Comparison of ENCODE assay signal across 7 mouse cellular contexts in genomic region chr19:5727701-5728100, GRCm38 (mm10). TPM values are rescaled to one million over a fixed set of nuclear protein-coding genes. Genes with fewer than 3 reads are reported as not detected.
DNase-seq lines count a peak whose midpoint lies in the region; ATAC-seq and TF ChIP-seq lines count a peak whose summit lies in the region.

No protein-coding gene starts in this region.

- no peaks in the 10 kb centered on the region for H3K27me3 ChIP-seq in embryonic facial prominence, embryonic 13.5 days
- no peaks in the 10 kb centered on the region for H3K27me3 ChIP-seq in limb, embryonic 14.5 days (ENCODE audit: control insufficient read depth, insufficient read depth, low read length)
- H3K27me3 ChIP-seq in midbrain, embryonic 15.5 days (replicated peaks) = no peaks in the 10 kb centered on the region

- no peak for TF ChIP-seq POLR2A in limb, embryonic 14.5 days (IDR thresholded peaks at IDR 0.05; ENCODE audit: borderline replicate concordance, extremely low read depth, insufficient read depth, insufficient read length)

- H3K9me3 ChIP-seq in embryonic facial prominence, embryonic 13.5 days = no peaks in the 10 kb centered on the region
- no peaks in the 10 kb centered on the region for H3K9me3 ChIP-seq in limb, embryonic 14.5 days (ENCODE audit: control insufficient read depth, low read length)
- no peaks in the 10 kb centered on the region for H3K9me3 ChIP-seq in midbrain, embryonic 15.5 days

- peak; percentile 88 to 92 for DNase-seq in adrenal gland, postnatal 36 days
- peak; percentile 88 to 91 for DNase-seq in heart, adult 9 months (ENCODE audit: low spot score in 2 of 2)
- peak; percentile 71 to 90 for DNase-seq in kidney, adult 8-10 months
- DNase-seq in limb, embryonic 14.5 days (ENCODE audit: low spot score) = peak; percentile 88
- DNase-seq in spleen, adult 12 weeks (ENCODE audit: low spot score) = peak; percentile 89

- peak overlapping the region; percentile 72 for H3K27ac ChIP-seq in embryonic facial prominence, embryonic 13.5 days
- no peak overlapping the region for H3K27ac ChIP-seq in limb, embryonic 14.5 days (replicated peaks; ENCODE audit: low read depth, low read length)
- peak overlapping the region; percentile 93; the same call in 1 of the 2 replicates for H3K27ac ChIP-seq in midbrain, embryonic 15.5 days

- no peak for ATAC-seq in embryonic facial prominence, embryonic 13.5 days (ENCODE audit: insufficient number of reproducible peaks, insufficient read depth, low FRiP score, low TSS enrichment, low read depth)
- ATAC-seq in limb, embryonic 14.5 days (ENCODE audit: low FRiP score, low read depth) = no peak
- no peak for ATAC-seq in midbrain, embryonic 15.5 days (replicated peaks)

- peak overlapping the region; percentile 95 for H3K4me3 ChIP-seq in embryonic facial prominence, embryonic 13.5 days
- H3K4me3 ChIP-seq in limb, embryonic 14.5 days (replicated peaks; ENCODE audit: low read length) = peak overlapping the region; percentile 91
- peak overlapping the region; percentile 72 for H3K4me3 ChIP-seq in midbrain, embryonic 15.5 days

- H3K9ac ChIP-seq in embryonic facial prominence, embryonic 13.5 days = peak overlapping the region; percentile 99
- H3K9ac ChIP-seq in limb, embryonic 14.5 days (ENCODE audit: low read depth, low read length, severe bottlenecking) = peak overlapping the region; percentile 98
- H3K9ac ChIP-seq in midbrain, embryonic 15.5 days = peak overlapping the region; percentile 93

- H3K4me1 ChIP-seq in embryonic facial prominence, embryonic 13.5 days = peaks cover 69% of the 10 kb centered on the region
- peaks cover 42% of the 10 kb centered on the region for H3K4me1 ChIP-seq in limb, embryonic 14.5 days (ENCODE audit: control insufficient read depth, insufficient read depth, low read length)
- peaks cover 62% of the 10 kb centered on the region for H3K4me1 ChIP-seq in midbrain, embryonic 15.5 days

- 4% methylated on average over 14 of the region's 14 CpGs for WGBS in embryonic facial prominence, embryonic 13.5 days
- 2% methylated on average over 14 of the region's 14 CpGs for WGBS in limb, embryonic 14.5 days
- WGBS in midbrain, embryonic 15.5 days = 4% methylated on average over 14 of the region's 14 CpGs

- H3K36me3 ChIP-seq in embryonic facial prominence, embryonic 13.5 days = peaks cover 29% of the 10 kb centered on the region
- peaks cover 18% of the 10 kb centered on the region for H3K36me3 ChIP-seq in limb, embryonic 14.5 days (ENCODE audit: control insufficient read depth, insufficient read depth, low read length)
- no peaks in the 10 kb centered on the region for H3K36me3 ChIP-seq in midbrain, embryonic 15.5 days (replicated peaks)

- H3K4me2 ChIP-seq in embryonic facial prominence, embryonic 13.5 days = peak overlapping the region; percentile 99
- peak overlapping the region; percentile 88 for H3K4me2 ChIP-seq in limb, embryonic 14.5 days (replicated peaks; ENCODE audit: low read depth, low read length, severe bottlenecking)
- H3K4me2 ChIP-seq in midbrain, embryonic 15.5 days = peak overlapping the region; percentile 97

RNA-seq across cellular contexts. Expression of gene Ehbp1l1, which starts 1.6 kb away (rescaled TPM):
- total RNA-seq in adrenal gland, postnatal 36 days (2021) = 10 to 100 TPM; 30.8 to 38.3 TPM
- 9.9 and 14.0 TPM in 2 replicates for polyA plus RNA-seq in embryonic facial prominence, embryonic 13.5 days (2015; fragmentation: Nextera tagmentation; extraction: Ambion mirVana)
- 51.0 and 51.1 TPM in 2 replicates for polyA plus RNA-seq in limb, embryonic 14.5 days (2012; rRNA removed)
- polyA plus RNA-seq in limb, embryonic 14.5 days (2014; fragmentation: Nextera tagmentation; extraction: Ambion mirVana) = 20.0 and 25.4 TPM in 2 replicates
- polyA plus RNA-seq in midbrain, embryonic 15.5 days (2015; fragmentation: Nextera tagmentation; extraction: Ambion mirVana) = 23.7 and 25.5 TPM in 2 replicates

RNA-seq across cellular contexts. Expression of gene Fam89b, which starts 1.8 kb away (rescaled TPM):
- total RNA-seq in adrenal gland, postnatal 36 days (2021) = 10 to 100 TPM; 41.4 to 66.5 TPM
- polyA plus RNA-seq in embryonic facial prominence, embryonic 13.5 days (2015; fragmentation: Nextera tagmentation; extraction: Ambion mirVana) = 115 and 126 TPM in 2 replicates
- 169 and 253 TPM in 2 replicates for polyA plus RNA-seq in limb, embryonic 14.5 days (2012; rRNA removed)
- 125 TPM in 2 replicates for polyA plus RNA-seq in limb, embryonic 14.5 days (2014; fragmentation: Nextera tagmentation; extraction: Ambion mirVana)
- polyA plus RNA-seq in midbrain, embryonic 15.5 days (2015; fragmentation: Nextera tagmentation; extraction: Ambion mirVana) = 158 and 165 TPM in 2 replicates

RNA-seq across cellular contexts. Expression of gene Ltbp3, which starts 13.0 kb away (rescaled TPM):
- total RNA-seq in adrenal gland, postnatal 36 days (2021) = 100 to 1,000 TPM; 222 to 305 TPM
- polyA plus RNA-seq in embryonic facial prominence, embryonic 13.5 days (2015; fragmentation: Nextera tagmentation; extraction: Ambion mirVana) = 44.4 and 47.8 TPM in 2 replicates
- polyA plus RNA-seq in limb, embryonic 14.5 days (2012; rRNA removed) = 341 and 441 TPM in 2 replicates
- 99.8 and 103 TPM in 2 replicates for polyA plus RNA-seq in limb, embryonic 14.5 days (2014; fragmentation: Nextera tagmentation; extraction: Ambion mirVana)
- 8.2 and 12.6 TPM in 2 replicates for polyA plus RNA-seq in midbrain, embryonic 15.5 days (2015; fragmentation: Nextera tagmentation; extraction: Ambion mirVana)

RNA-seq across cellular contexts. Expression of gene Kcnk7, which starts 23.5 kb away (rescaled TPM):
- total RNA-seq in adrenal gland, postnatal 36 days (2021) = not detected
- 0.52 and 0.59 TPM in 2 replicates for polyA plus RNA-seq in embryonic facial prominence, embryonic 13.5 days (2015; fragmentation: Nextera tagmentation; extraction: Ambion mirVana)
- 0.41 and 0.63 TPM in 2 replicates for polyA plus RNA-seq in limb, embryonic 14.5 days (2012; rRNA removed)
- polyA plus RNA-seq in limb, embryonic 14.5 days (2014; fragmentation: Nextera tagmentation; extraction: Ambion mirVana) = 0.65 and 0.81 TPM in 2 replicates
- polyA plus RNA-seq in midbrain, embryonic 15.5 days (2015; fragmentation: Nextera tagmentation; extraction: Ambion mirVana) = 0.19 and 0.28 TPM in 2 replicates

RNA-seq across cellular contexts. Expression of gene Pcnx3, which starts 39.0 kb away (rescaled TPM):
- total RNA-seq in adrenal gland, postnatal 36 days (2021) = 100 to 1,000 TPM in 1 of 2 experiments, 10 to 100 TPM in 1; 89.5 to 108 TPM
- polyA plus RNA-seq in embryonic facial prominence, embryonic 13.5 days (2015; fragmentation: Nextera tagmentation; extraction: Ambion mirVana) = 25.6 and 26.5 TPM in 2 replicates
- polyA plus RNA-seq in limb, embryonic 14.5 days (2012; rRNA removed) = 101 and 160 TPM in 2 replicates
- 31.8 and 32.3 TPM in 2 replicates for polyA plus RNA-seq in limb, embryonic 14.5 days (2014; fragmentation: Nextera tagmentation; extraction: Ambion mirVana)
- 29.2 TPM in 2 replicates for polyA plus RNA-seq in midbrain, embryonic 15.5 days (2015; fragmentation: Nextera tagmentation; extraction: Ambion mirVana)
